Mouse (Mus musculus): ENCODE measurements around the gene Gpr12. TPM values are rescaled to one million over a fixed set of nuclear protein-coding genes. Genes with fewer than 3 reads are reported as not detected.

The Gpr12 gene
- total and polyA plus RNA-seq, 2 experiments, result 0.65 to 2.7 TPM

- no peaks in the 10 kb centered on the region for H3K36me3 ChIP-seq (ENCODE audit: control insufficient read depth, insufficient read depth, low read length)
- H3K79me2 ChIP-seq (ENCODE audit: control insufficient read depth, insufficient read depth, low read length), result no peaks in the 10 kb centered on the region
- H3K27ac ChIP-seq (replicated peaks; ENCODE audit: insufficient read depth, low read depth, low read length), result no peak overlapping the region
- 72% methylated on average over 6 of the region's 6 CpGs for WGBS
- no peaks in the 10 kb centered on the region for H3K4me1 ChIP-seq (ENCODE audit: control insufficient read depth, insufficient read depth, low read length)
- no peak for TF ChIP-seq CTCF (IDR thresholded peaks at IDR 0.05; ENCODE audit: low read depth, low read length)
- no peak for TF ChIP-seq POLR2A (IDR thresholded peaks at IDR 0.05; ENCODE audit: extremely low read depth, insufficient read depth, low read length)
- H3K4me3 ChIP-seq (ENCODE audit: insufficient read depth, low read depth, low read length), result no peak overlapping the region
- no peaks in the 10 kb centered on the region for H3K27me3 ChIP-seq (ENCODE audit: control insufficient read depth, insufficient read depth, low read length)
- DNase-seq (ENCODE audit: extremely low read depth, low read depth, low spot score), result no peak
- no peak overlapping the region for H3K9ac ChIP-seq (ENCODE audit: low read depth, low read length)
Observed at GRCm38 (mm10) chr5:146625635-146626311, 40.7 kb upstream of the Gpr12 start.

GRCm38 (mm10) chr5:146611830-146612229, 26.8 kb upstream of the Gpr12 start:
- no peak for DNase-seq (ENCODE audit: extremely low read depth, low read depth, low spot score)
- H3K27me3 ChIP-seq (ENCODE audit: control insufficient read depth, insufficient read depth, low read length), result no peaks in the 10 kb centered on the region
- no peak overlapping the region for H3K4me3 ChIP-seq (ENCODE audit: insufficient read depth, low read depth, low read length)
- 76% methylated on average over 7 of the region's 7 CpGs for WGBS
- no peaks in the 10 kb centered on the region for H3K36me3 ChIP-seq (ENCODE audit: control insufficient read depth, insufficient read depth, low read length)
- no peak for TF ChIP-seq CTCF (IDR thresholded peaks at IDR 0.05; ENCODE audit: low read depth, low read length)
- TF ChIP-seq POLR2A (IDR thresholded peaks at IDR 0.05; ENCODE audit: extremely low read depth, insufficient read depth, low read length), result no peak
- no peak overlapping the region for H3K9ac ChIP-seq (ENCODE audit: low read depth, low read length)
- H3K27ac ChIP-seq (replicated peaks; ENCODE audit: insufficient read depth, low read depth, low read length), result no peak overlapping the region
- no peaks in the 10 kb centered on the region for H3K4me1 ChIP-seq (ENCODE audit: control insufficient read depth, insufficient read depth, low read length)
- no peaks in the 10 kb centered on the region for H3K79me2 ChIP-seq (ENCODE audit: control insufficient read depth, insufficient read depth, low read length)

GRCm38 (mm10) chr5:146611009-146611408, 26.0 kb upstream of the Gpr12 start:
- no peaks in the 10 kb centered on the region for H3K27me3 ChIP-seq (ENCODE audit: control insufficient read depth, insufficient read depth, low read length)
- TF ChIP-seq POLR2A (IDR thresholded peaks at IDR 0.05; ENCODE audit: extremely low read depth, insufficient read depth, low read length) (no peak), CTCF (IDR thresholded peaks at IDR 0.05; ENCODE audit: low read depth, low read length) (no peak)
- H3K27ac ChIP-seq (replicated peaks; ENCODE audit: insufficient read depth, low read depth, low read length), result no peak overlapping the region
- WGBS, result 45% methylated on average over 8 of the region's 8 CpGs
- H3K4me3 ChIP-seq (ENCODE audit: insufficient read depth, low read depth, low read length), result no peak overlapping the region
- H3K79me2 ChIP-seq (ENCODE audit: control insufficient read depth, insufficient read depth, low read length), result no peaks in the 10 kb centered on the region
- no peak for DNase-seq (ENCODE audit: extremely low read depth, low read depth, low spot score)
- no peaks in the 10 kb centered on the region for H3K4me1 ChIP-seq (ENCODE audit: control insufficient read depth, insufficient read depth, low read length)
- no peak overlapping the region for H3K9ac ChIP-seq (ENCODE audit: low read depth, low read length)
- no peaks in the 10 kb centered on the region for H3K36me3 ChIP-seq (ENCODE audit: control insufficient read depth, insufficient read depth, low read length)

- TF ChIP-seq CTCF (IDR thresholded peaks at IDR 0.05; ENCODE audit: low read depth, low read length) (no peak), POLR2A (IDR thresholded peaks at IDR 0.05; ENCODE audit: extremely low read depth, insufficient read depth, low read length) (no peak)
- no peak for DNase-seq (ENCODE audit: extremely low read depth, low read depth, low spot score)
- Histone ChIP-seq H3K27me3 (ENCODE audit: control insufficient read depth, insufficient read depth, low read length) (no peaks in the 10 kb centered on the region), H3K4me1 (ENCODE audit: control insufficient read depth, insufficient read depth, low read length) (no peaks in the 10 kb centered on the region), H3K79me2 (ENCODE audit: control insufficient read depth, insufficient read depth, low read length) (no peaks in the 10 kb centered on the region), H3K4me3 (ENCODE audit: insufficient read depth, low read depth, low read length) (no peak overlapping the region), H3K36me3 (ENCODE audit: control insufficient read depth, insufficient read depth, low read length) (no peaks in the 10 kb centered on the region), H3K9ac (ENCODE audit: low read depth, low read length) (no peak overlapping the region), H3K27ac (replicated peaks; ENCODE audit: insufficient read depth, low read depth, low read length) (no peak overlapping the region)
- 63% methylated on average over 10 of the region's 10 CpGs for WGBS
Observed at GRCm38 (mm10) chr5:146609646-146610045, 24.6 kb upstream of the Gpr12 start.

GRCm38 (mm10) chr5:146607816-146608215, 22.8 kb upstream of the Gpr12 start:
- no peaks in the 10 kb centered on the region for H3K4me1 ChIP-seq (ENCODE audit: control insufficient read depth, insufficient read depth, low read length)
- H3K79me2 ChIP-seq (ENCODE audit: control insufficient read depth, insufficient read depth, low read length), result no peaks in the 10 kb centered on the region
- TF ChIP-seq POLR2A (IDR thresholded peaks at IDR 0.05; ENCODE audit: extremely low read depth, insufficient read depth, low read length) (no peak), CTCF (IDR thresholded peaks at IDR 0.05; ENCODE audit: low read depth, low read length) (no peak)
- no peak overlapping the region for H3K27ac ChIP-seq (replicated peaks; ENCODE audit: insufficient read depth, low read depth, low read length)
- DNase-seq (ENCODE audit: extremely low read depth, low read depth, low spot score), result no peak
- no peaks in the 10 kb centered on the region for H3K27me3 ChIP-seq (ENCODE audit: control insufficient read depth, insufficient read depth, low read length)
- H3K4me3 ChIP-seq (ENCODE audit: insufficient read depth, low read depth, low read length), result no peak overlapping the region
- H3K9ac ChIP-seq (ENCODE audit: low read depth, low read length), result no peak overlapping the region
- 84% methylated on average over 5 of the region's 5 CpGs for WGBS
- no peaks in the 10 kb centered on the region for H3K36me3 ChIP-seq (ENCODE audit: control insufficient read depth, insufficient read depth, low read length)

GRCm38 (mm10) chr5:146606895-146607294, 21.9 kb upstream of the Gpr12 start:
- Histone ChIP-seq H3K27me3 (ENCODE audit: control insufficient read depth, insufficient read depth, low read length) (no peaks in the 10 kb centered on the region), H3K36me3 (ENCODE audit: control insufficient read depth, insufficient read depth, low read length) (no peaks in the 10 kb centered on the region), H3K4me3 (ENCODE audit: insufficient read depth, low read depth, low read length) (no peak overlapping the region), H3K27ac (replicated peaks; ENCODE audit: insufficient read depth, low read depth, low read length) (no peak overlapping the region), H3K9ac (ENCODE audit: low read depth, low read length) (no peak overlapping the region), H3K79me2 (ENCODE audit: control insufficient read depth, insufficient read depth, low read length) (no peaks in the 10 kb centered on the region), H3K4me1 (ENCODE audit: control insufficient read depth, insufficient read depth, low read length) (no peaks in the 10 kb centered on the region)
- TF ChIP-seq CTCF (IDR thresholded peaks at IDR 0.05; ENCODE audit: low read depth, low read length), result no peak
- whole genome bisulfite sequencing, result 90% methylated on average over 5 of the region's 5 CpGs
- DNase-seq (ENCODE audit: extremely low read depth, low read depth, low spot score), result no peak
